Comparison of ENCODE assay signal across 17 mouse cellular contexts in genomic region chr3:149209260-149209659, GRCm38 (mm10).
"Had no signal": no experiment of that assay in that cellular context is flagged by ENCODE, and none has a peak within 500 bp of the region (broad histone marks: within the 10 kb centered on the region; RNA-seq: fewer than 3 reads in every experiment).

No protein-coding gene starts in this region.

- H3K4me1 ChIP-seq: lung, embryonic 15.5 days; megakaryocyte, embryonic 14.5 days; midbrain, embryonic 13.5 days; midbrain, embryonic 15.5 days; neural tube, embryonic 12.5 days; stomach, embryonic 15.5 days had no signal

- H3K9ac ChIP-seq: lung, embryonic 15.5 days; midbrain, embryonic 13.5 days; midbrain, embryonic 15.5 days; neural tube, embryonic 12.5 days; stomach, embryonic 15.5 days had no signal

- DNase-seq: lung, adult 2 months; lung, postnatal 14 days; lung, postnatal 36 days; right cerebral cortex, postnatal 14 days; thymus, adult 2 months; thymus, postnatal 25 days; thymus, postnatal 4 days had no signal

- H3K27ac ChIP-seq: lung, embryonic 15.5 days; macrophage; midbrain, embryonic 13.5 days; midbrain, embryonic 15.5 days; neural tube, embryonic 12.5 days; stomach, embryonic 15.5 days; stomach, postnatal 0 days had no signal

- H3K9me3 ChIP-seq: lung, embryonic 15.5 days; midbrain, embryonic 13.5 days; midbrain, embryonic 15.5 days; neural tube, embryonic 12.5 days; stomach, embryonic 15.5 days had no signal

- H3K27me3 ChIP-seq: lung, embryonic 15.5 days; megakaryocyte, embryonic 14.5 days; midbrain, embryonic 13.5 days; midbrain, embryonic 15.5 days; neural tube, embryonic 12.5 days; stomach, embryonic 15.5 days had no signal

- H3K36me3 ChIP-seq: lung, embryonic 15.5 days; midbrain, embryonic 13.5 days; midbrain, embryonic 15.5 days; neural tube, embryonic 12.5 days; stomach, embryonic 15.5 days had no signal

- ATAC-seq: lung, postnatal 0 days; midbrain, embryonic 13.5 days; midbrain, embryonic 15.5 days had no signal

- H3K4me3 ChIP-seq: lung, embryonic 15.5 days; megakaryocyte, embryonic 14.5 days; midbrain, embryonic 13.5 days; midbrain, embryonic 15.5 days; neural tube, embryonic 12.5 days; stomach, embryonic 15.5 days had no signal

- H3K4me2 ChIP-seq: lung, embryonic 15.5 days; midbrain, embryonic 11.5 days; midbrain, embryonic 13.5 days; midbrain, embryonic 15.5 days; neural tube, embryonic 12.5 days; stomach, embryonic 15.5 days had no signal
